Mouse (Mus musculus) right cerebral cortex, postnatal 4 days (tissue): ENCODE data around the gene Dync1i1.

ENCODE experiments used
- DNase-seq: peaks from one replicate; pipeline ENCODE4 v3.0.0-alpha.2; 2022

The Dync1i1 gene

DNA sequence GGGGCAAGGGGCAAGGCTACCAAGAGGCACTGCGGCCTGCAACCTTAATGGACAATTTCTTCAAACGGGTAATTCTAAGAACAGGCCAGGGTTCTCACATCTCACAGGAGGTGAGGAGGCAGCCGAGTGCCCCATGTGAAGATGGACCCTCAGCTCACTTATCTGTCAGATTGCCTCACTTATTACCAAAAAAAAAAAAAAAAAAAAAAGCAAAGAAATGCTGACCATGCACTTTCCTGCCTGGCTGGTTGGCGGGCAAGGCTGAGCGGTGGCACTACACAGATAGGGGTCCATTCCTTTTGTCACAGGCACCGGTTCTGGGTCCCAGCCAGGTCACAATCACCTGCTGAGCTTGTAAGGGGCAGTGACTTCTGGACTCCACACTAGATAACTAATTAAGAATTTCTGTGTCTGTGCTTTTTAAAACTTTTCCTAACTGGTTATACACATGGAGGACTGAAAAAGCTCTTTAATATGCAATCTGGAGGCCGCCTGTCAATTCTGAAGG lies 350.6 kb downstream of the Dync1i1 start:
- DNase-seq: no peak

DNA sequence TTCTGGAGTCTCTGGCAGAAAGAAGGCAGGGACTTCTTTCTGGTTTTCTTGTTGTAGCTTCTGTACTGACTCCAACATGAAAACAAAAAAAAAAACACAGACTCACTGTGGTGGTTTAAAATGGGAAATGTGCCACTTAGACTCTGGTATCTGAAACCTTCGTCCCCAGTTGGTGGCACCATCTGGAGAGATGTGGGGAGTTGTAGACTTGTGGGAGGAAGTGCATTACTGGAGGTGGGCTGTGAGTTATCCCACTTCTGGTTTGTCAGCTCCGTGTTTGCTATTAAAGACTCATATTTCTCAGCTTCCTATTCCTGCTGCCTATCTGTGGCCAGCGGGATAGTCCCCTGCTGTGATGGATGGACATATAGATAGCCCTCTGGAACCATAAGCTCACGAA lies 351.8 kb downstream of the Dync1i1 start:
- no peak for DNase-seq
